Mouse (Mus musculus): Measurements from ENCODE around the gene Gh. TPM values are rescaled to one million over a fixed set of nuclear protein-coding genes. Genes with fewer than 3 reads are reported as not detected.

Gh gene
- polyA plus RNA-seq, 2 experiments = not detected

GRCm38 (mm10) chr11:106266431-106266830 lies 35.2 kb downstream of the Gh start:
- Histone ChIP-seq H3K4me1 (replicated peaks; ENCODE audit: control insufficient read depth in 2 of 2, insufficient read depth in 2 of 2, low read length in 1 of 2) (peaks cover 11 to 14% of the 10 kb centered on the region in 2 experiments), H3K4me2 (ENCODE audit: low read depth) (no peak overlapping the region), H3K4me3 (ENCODE audit: insufficient read depth in 1 of 2, low read depth in 2 of 2, low read length in 2 of 2) (no peak overlapping the region), H3K9ac (replicated peaks) (no peak overlapping the region), H3K27me3 (ENCODE audit: control insufficient read depth, insufficient read depth, low read length) (no peaks in the 10 kb centered on the region), H3K36me3 (replicated peaks; ENCODE audit: control insufficient read depth, insufficient read depth, low read depth) (peaks cover 56% of the 10 kb centered on the region), H3K9me3 (ENCODE audit: control insufficient read depth, low read length) (no peaks in the 10 kb centered on the region), H3K27ac (no peak overlapping the region)
- no peak for TF ChIP-seq CTCF (IDR thresholded peaks at IDR 0.05; ENCODE audit: low read depth)
- ATAC-seq (ENCODE audit: insufficient read depth) = no peak
- DNase-seq (ENCODE audit: low read depth in 3 of 3, low spot score in 3 of 3) = no peak
- 86% methylated on average over 10 of the region's 10 CpGs for WGBS (ENCODE audit: insufficient replicate concordance)

GRCm38 (mm10) chr11:106265570-106265969 lies 36.1 kb downstream of the Gh start:
- peaks cover 7 to 10% of the 10 kb centered on the region in 2 experiments; a peak in 3 of 4 replicates for H3K4me1 ChIP-seq (replicated peaks; ENCODE audit: control insufficient read depth in 2 of 2, insufficient read depth in 2 of 2, low read length in 1 of 2)
- no peaks in the 10 kb centered on the region for H3K9me3 ChIP-seq (ENCODE audit: control insufficient read depth, low read length)
- H3K4me3 ChIP-seq (ENCODE audit: insufficient read depth in 1 of 2, low read depth in 2 of 2, low read length in 2 of 2) = no peak overlapping the region
- ATAC-seq (ENCODE audit: insufficient read depth) (no peak), DNase-seq (ENCODE audit: low read depth in 3 of 3, low spot score in 3 of 3) (no peak)
- H3K27me3 ChIP-seq (ENCODE audit: control insufficient read depth, insufficient read depth, low read length) = no peaks in the 10 kb centered on the region
- WGBS (ENCODE audit: insufficient replicate concordance) = 61% methylated on average over 4 of the region's 4 CpGs
- H3K9ac ChIP-seq (replicated peaks) = no peak overlapping the region
- no peak overlapping the region for H3K4me2 ChIP-seq (ENCODE audit: low read depth)
- peaks cover 60% of the 10 kb centered on the region for H3K36me3 ChIP-seq (replicated peaks; ENCODE audit: control insufficient read depth, insufficient read depth, low read depth)
- TF ChIP-seq CTCF (IDR thresholded peaks at IDR 0.05; ENCODE audit: low read depth) = no peak
- no peak for TF ChIP-seq EP300 (IDR thresholded peaks at IDR 0.05; ENCODE audit: low read depth)
- no peak overlapping the region for H3K27ac ChIP-seq

- Histone ChIP-seq H3K9me3 (ENCODE audit: control insufficient read depth, low read length) (no peaks in the 10 kb centered on the region), H3K4me1 (replicated peaks; ENCODE audit: control insufficient read depth in 2 of 2, insufficient read depth in 2 of 2, low read length in 1 of 2) (peaks cover 6% of the 10 kb centered on the region in 2 experiments; a peak in 3 of 4 replicates), H3K9ac (replicated peaks) (no peak overlapping the region), H3K27ac (no peak overlapping the region), H3K4me3 (ENCODE audit: insufficient read depth in 1 of 2, low read depth in 2 of 2, low read length in 2 of 2) (no peak overlapping the region), H3K4me2 (ENCODE audit: low read depth) (no peak overlapping the region), H3K36me3 (replicated peaks; ENCODE audit: control insufficient read depth, insufficient read depth, low read depth) (peaks cover 60% of the 10 kb centered on the region), H3K27me3 (ENCODE audit: control insufficient read depth, insufficient read depth, low read length) (no peaks in the 10 kb centered on the region)
- ATAC-seq (ENCODE audit: insufficient read depth) (no peak), DNase-seq (ENCODE audit: low read depth in 3 of 3, low spot score in 3 of 3) (no peak)
- no peak for TF ChIP-seq CTCF (IDR thresholded peaks at IDR 0.05; ENCODE audit: low read depth)
- no peak for TF ChIP-seq EP300 (IDR thresholded peaks at IDR 0.05; ENCODE audit: low read depth)
- 85% methylated on average over 15 of the region's 15 CpGs for WGBS (ENCODE audit: insufficient replicate concordance)
These were observed 36.7 kb downstream of the Gh start for GRCm38 (mm10) chr11:106264988-106265387.

- DNase-seq (ENCODE audit: low read depth in 3 of 3, low spot score in 3 of 3) = no peak
- TF ChIP-seq CTCF (IDR thresholded peaks at IDR 0.05; ENCODE audit: low read depth) (no peak), EP300 (IDR thresholded peaks at IDR 0.05; ENCODE audit: low read depth) (no peak)
- Histone ChIP-seq H3K9ac (replicated peaks) (no peak overlapping the region), H3K27me3 (ENCODE audit: control insufficient read depth, insufficient read depth, low read length) (no peaks in the 10 kb centered on the region), H3K9me3 (ENCODE audit: control insufficient read depth, low read length) (no peaks in the 10 kb centered on the region), H3K4me3 (ENCODE audit: insufficient read depth in 1 of 2, low read depth in 2 of 2, low read length in 2 of 2) (no peak overlapping the region), H3K4me1 (replicated peaks; ENCODE audit: control insufficient read depth in 2 of 2, insufficient read depth in 2 of 2, low read length in 1 of 2) (peaks cover 0 to 4% of the 10 kb centered on the region in 2 experiments; a peak in 1 of 4 replicates), H3K27ac (no peak overlapping the region), H3K36me3 (replicated peaks; ENCODE audit: control insufficient read depth, insufficient read depth, low read depth) (peaks cover 67% of the 10 kb centered on the region), H3K4me2 (ENCODE audit: low read depth) (no peak overlapping the region)
- no peak for ATAC-seq (ENCODE audit: insufficient read depth)
- WGBS (ENCODE audit: insufficient replicate concordance) = 79% methylated on average over 9 of the region's 9 CpGs
These were observed 37.7 kb downstream of the Gh start for GRCm38 (mm10) chr11:106263963-106264362.

- H3K4me1 ChIP-seq (replicated peaks; ENCODE audit: control insufficient read depth in 2 of 2, insufficient read depth in 2 of 2, low read length in 1 of 2) = peaks cover 7 to 8% of the 10 kb centered on the region in 2 experiments
- 80% methylated on average over 14 of the region's 14 CpGs for WGBS (ENCODE audit: insufficient replicate concordance)
- H3K27me3 ChIP-seq (ENCODE audit: control insufficient read depth, insufficient read depth, low read length) = no peaks in the 10 kb centered on the region
- H3K36me3 ChIP-seq (replicated peaks; ENCODE audit: control insufficient read depth, insufficient read depth, low read depth) = peaks cover 61% of the 10 kb centered on the region
- no peak overlapping the region for H3K27ac ChIP-seq
- H3K4me2 ChIP-seq (ENCODE audit: low read depth) = no peak overlapping the region
- no peak for TF ChIP-seq CTCF (IDR thresholded peaks at IDR 0.05; ENCODE audit: low read depth)
- TF ChIP-seq EP300 (IDR thresholded peaks at IDR 0.05; ENCODE audit: low read depth) = no peak
- no peaks in the 10 kb centered on the region for H3K9me3 ChIP-seq (ENCODE audit: control insufficient read depth, low read length)
- no peak overlapping the region for H3K9ac ChIP-seq (replicated peaks)
- ATAC-seq (ENCODE audit: insufficient read depth) = no peak
- DNase-seq (ENCODE audit: low read depth in 3 of 3, low spot score in 3 of 3) = no peak
- H3K4me3 ChIP-seq (ENCODE audit: insufficient read depth in 1 of 2, low read depth in 2 of 2, low read length in 2 of 2) = no peak overlapping the region
These were observed 40.7 kb downstream of the Gh start for GRCm38 (mm10) chr11:106260826-106261450.
